Mouse (Mus musculus): Measurements from ENCODE around the gene Mast4.

DNA sequence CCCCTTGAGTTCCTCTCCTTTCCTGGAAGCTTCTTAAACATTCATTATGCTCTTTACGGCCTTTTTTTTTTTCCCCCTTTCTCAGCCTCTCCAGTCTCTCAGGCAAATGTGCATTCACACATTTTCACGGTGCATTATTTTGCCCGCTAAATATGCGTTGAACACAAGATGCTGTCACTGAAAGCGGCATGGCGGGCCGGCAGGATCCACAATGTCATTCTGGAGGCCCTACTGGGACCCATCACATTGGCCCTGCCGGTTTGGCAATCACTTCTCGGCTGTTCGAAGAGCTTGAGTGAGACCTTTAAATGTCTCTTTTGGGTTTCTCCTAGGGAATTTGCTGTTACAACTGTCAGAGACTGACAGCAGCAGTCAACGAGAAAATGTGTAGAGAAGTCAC lies 569.1 kb downstream of the Mast4 start:
- TF ChIP-seq MYOD1 (IDR thresholded peaks at IDR 0.05; ENCODE audit: control insufficient read depth, insufficient read length, low read depth): no peak
- TF ChIP-seq CTCF (IDR thresholded peaks at IDR 0.05; ENCODE audit: control insufficient read depth, insufficient read depth, insufficient read length): no peak

Measured in C2C12 (cell line).